ENCODE assay signal across 8 mouse cellular contexts in the genomic region with DNA sequence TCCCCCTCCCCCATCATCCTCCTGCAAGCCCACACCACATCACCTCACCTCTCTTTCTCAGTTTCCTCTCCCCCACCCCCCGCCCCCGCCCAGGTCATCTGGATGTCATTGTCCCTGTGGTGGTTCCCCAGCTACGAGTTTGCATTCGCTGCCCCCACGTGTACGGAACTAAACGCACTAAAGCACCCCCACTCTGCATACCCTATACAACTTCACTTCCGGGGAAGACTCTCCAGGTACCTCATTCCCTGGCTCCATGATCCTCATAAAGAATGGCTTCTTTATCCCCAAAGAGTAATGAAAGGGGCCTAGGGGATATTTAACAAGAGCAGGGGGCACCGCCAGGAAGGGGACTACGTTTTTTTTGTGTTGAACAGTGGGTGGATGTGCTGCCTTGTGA.
A peak's percentile ranks its signal among the peaks of the same experiment; 100 is the strongest.
DNase-seq lines count a peak whose midpoint lies in the region; ATAC-seq lines count a peak whose summit lies in the region.

No protein-coding gene starts in this region.

- WGBS in heart, embryonic 13.5 days = 4% methylated on average over 10 of the region's 10 CpGs
- 3% methylated on average over 10 of the region's 10 CpGs for WGBS in hindbrain, embryonic 16.5 days
- 1% methylated on average over 10 of the region's 10 CpGs for WGBS in midbrain, embryonic 13.5 days

- H3K27ac ChIP-seq in heart, embryonic 13.5 days (replicated peaks) = peak overlapping the region; percentile 82
- H3K27ac ChIP-seq in hindbrain, embryonic 16.5 days (ENCODE audit: low read depth, low read length) = peak overlapping the region; percentile 92
- peak overlapping the region; percentile 98 for H3K27ac ChIP-seq in midbrain, embryonic 13.5 days

- 0 out of 2 replicates have a peak, but pooled peaks have one; percentile 7 for ATAC-seq in heart, embryonic 13.5 days (ENCODE audit: extremely low read depth, insufficient number of reproducible peaks, low FRiP score, low TSS enrichment)
- ATAC-seq in activated CD4-positive, CD25-positive, alpha-beta regulatory T cell, adult 4 months = peak; percentile 47
- peak; percentile 62 for ATAC-seq in hindbrain, embryonic 16.5 days
- peak; percentile 68 for ATAC-seq in midbrain, embryonic 13.5 days

- H3K4me3 ChIP-seq in heart, embryonic 13.5 days = peak overlapping the region; percentile 56
- peak overlapping the region; percentile 32 for H3K4me3 ChIP-seq in hindbrain, embryonic 16.5 days (ENCODE audit: low read length)
- H3K4me3 ChIP-seq in midbrain, embryonic 13.5 days (replicated peaks) = peak overlapping the region; percentile 37

- H3K4me1 ChIP-seq in heart, embryonic 13.5 days = peaks cover 37% of the 10 kb centered on the region
- H3K4me1 ChIP-seq in hindbrain, embryonic 16.5 days (ENCODE audit: control insufficient read depth, insufficient read depth, low read depth, low read length) = peaks cover 38% of the 10 kb centered on the region
- peaks cover 46% of the 10 kb centered on the region for H3K4me1 ChIP-seq in midbrain, embryonic 13.5 days (replicated peaks)

- peak overlapping the region; percentile 88 for H3K4me2 ChIP-seq in heart, embryonic 13.5 days
- peak overlapping the region; percentile 68 for H3K4me2 ChIP-seq in hindbrain, embryonic 16.5 days (ENCODE audit: low read length)
- H3K4me2 ChIP-seq in midbrain, embryonic 13.5 days (replicated peaks) = peak overlapping the region; percentile 73

- no peaks in the 10 kb centered on the region for H3K36me3 ChIP-seq in heart, embryonic 13.5 days
- no peaks in the 10 kb centered on the region for H3K36me3 ChIP-seq in hindbrain, embryonic 16.5 days (ENCODE audit: control insufficient read depth, insufficient read depth, low read length)
- H3K36me3 ChIP-seq in midbrain, embryonic 13.5 days = no peaks in the 10 kb centered on the region

- H3K9ac ChIP-seq in heart, embryonic 13.5 days = peak overlapping the region; percentile 84
- peak overlapping the region; percentile 70 for H3K9ac ChIP-seq in hindbrain, embryonic 16.5 days (ENCODE audit: low read depth, low read length)
- peak overlapping the region; percentile 82 for H3K9ac ChIP-seq in midbrain, embryonic 13.5 days (replicated peaks)

- H3K27me3 ChIP-seq in heart, embryonic 13.5 days (replicated peaks) = no peaks in the 10 kb centered on the region
- H3K27me3 ChIP-seq in hindbrain, embryonic 16.5 days (replicated peaks; ENCODE audit: control insufficient read depth, insufficient read depth, low read length) = no peaks in the 10 kb centered on the region
- H3K27me3 ChIP-seq in midbrain, embryonic 13.5 days = no peaks in the 10 kb centered on the region

- DNase-seq in heart, postnatal 36 days = no peak
- no peak for DNase-seq in spleen, adult 12 weeks (ENCODE audit: low spot score)
- DNase-seq in gastrocnemius, postnatal 10 days = no peak
- DNase-seq in cerebellum, adult 18-20 months = no peak

- no peaks in the 10 kb centered on the region for H3K9me3 ChIP-seq in heart, embryonic 13.5 days
- H3K9me3 ChIP-seq in hindbrain, embryonic 16.5 days (ENCODE audit: control insufficient read depth, low read length) = no peaks in the 10 kb centered on the region
- no peaks in the 10 kb centered on the region for H3K9me3 ChIP-seq in midbrain, embryonic 13.5 days

- intact Hi-C loops in heart, postnatal 36 days (cut with DNase I) = no loop called here

Comparison
In these comparisons a context has a peak if more than half of its experiments do, and no peak if none do; other contexts are left out.
1. ATAC-seq: peak in every context shown above with its lines; median percentile 68 in midbrain, embryonic 13.5 days; 62 in hindbrain, embryonic 16.5 days; 47 in activated CD4-positive, CD25-positive, alpha-beta regulatory T cell, adult 4 months; 7 in heart, embryonic 13.5 days.